Mouse (Mus musculus) ES-Bruce4 (cell line): Measurements from ENCODE around the gene Cabin1.

ENCODE experiments used
- CTCF ChIP-seq: IDR thresholded peaks from one replicate; pipeline ENCODE4 v1.8.1; 2011; ENCODE audit warnings: low read depth, low read length
- EP300 ChIP-seq: IDR thresholded peaks from 2 replicates; pipeline ENCODE4 v1.6.1; 2011; ENCODE audit warnings: low read depth, low read length; ENCODE audit not compliant: insufficient read depth
- POLR2A ChIP-seq: IDR thresholded peaks from one replicate; pipeline ENCODE4 v1.8.1; 2011; ENCODE audit warnings: low read length; ENCODE audit not compliant: insufficient read depth

DNA sequence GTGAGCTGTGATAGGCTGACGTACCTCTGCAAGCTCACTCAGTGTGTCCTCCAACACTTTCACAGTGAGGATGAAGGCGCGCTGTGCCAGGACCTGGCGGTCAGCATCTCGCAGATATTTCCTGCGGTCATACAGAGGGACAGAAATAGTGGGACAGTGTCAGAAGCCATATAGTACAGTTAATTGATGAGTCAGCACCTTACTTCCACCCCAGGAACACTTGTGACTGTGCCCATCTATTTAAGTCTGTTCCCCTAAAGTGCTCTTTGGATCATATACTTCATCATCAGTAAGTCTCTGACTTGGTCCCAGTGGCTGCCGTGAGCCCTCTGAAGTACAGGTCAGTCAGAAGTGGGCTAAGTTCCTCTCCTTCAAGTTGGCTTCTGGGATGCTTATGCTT lies 106.4 kb downstream of the Cabin1 start:
- TF ChIP-seq POLR2A (no peak), CTCF (no peak), EP300 (no peak)
